Mouse (Mus musculus): ENCODE results near the gene Nck1. TPM values are rescaled to one million over a fixed set of nuclear protein-coding genes. Genes with fewer than 3 reads are reported as not detected.

Nck1 gene
- total RNA-seq, 2 experiments from 2014 or later, result 37.0 to 45.2 TPM

DNA sequence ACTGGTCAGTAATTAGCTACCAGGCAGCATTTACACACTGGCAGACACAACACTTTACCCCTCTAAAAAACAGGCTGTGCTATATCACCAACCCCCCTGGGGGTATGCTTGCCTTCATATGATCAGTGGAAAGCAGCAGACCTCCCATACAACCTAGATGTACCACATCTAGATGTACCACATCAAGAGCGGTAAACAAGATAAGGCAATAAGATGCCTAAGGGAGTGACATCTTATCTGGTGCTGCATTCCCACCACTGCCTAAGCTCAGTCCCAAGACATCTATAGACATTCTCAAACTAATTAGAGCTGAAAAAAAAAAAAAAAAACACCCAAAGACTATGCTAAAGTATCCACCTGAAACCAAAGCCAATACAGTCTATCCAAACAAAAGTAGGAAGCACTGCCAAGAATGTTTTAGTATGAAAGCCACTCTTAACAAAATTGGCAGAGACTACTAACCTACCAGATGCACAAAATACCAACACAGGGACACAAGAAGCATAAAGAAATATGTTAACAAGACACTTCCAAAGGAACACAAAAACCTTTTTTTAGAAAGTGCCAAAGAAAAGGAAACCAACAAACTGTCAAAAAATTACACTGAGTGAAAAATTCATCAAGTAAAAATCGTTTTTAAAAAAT is 10.2 kb downstream of the Nck1 start:
- no peak for DNase-seq

DNA sequence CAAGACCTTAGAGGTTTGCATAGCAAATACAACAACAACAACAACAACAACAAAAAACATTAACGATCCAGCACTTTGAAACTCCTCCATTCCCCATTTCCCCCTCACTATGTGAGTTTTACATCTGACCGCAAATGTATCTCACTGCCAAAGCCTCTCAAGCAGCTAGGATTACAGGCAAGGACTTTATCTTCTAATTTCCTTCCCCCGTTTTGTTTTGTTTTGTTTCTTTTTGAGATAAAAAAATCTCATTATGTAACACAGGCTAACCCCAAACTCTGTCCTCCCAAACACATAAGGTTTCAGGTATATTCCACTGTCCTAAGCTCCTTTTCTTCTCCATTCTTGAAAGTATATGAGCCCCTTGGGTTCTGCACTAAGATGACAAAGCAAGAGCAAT is 11.2 kb downstream of the Nck1 start:
- no peak for DNase-seq

DNA sequence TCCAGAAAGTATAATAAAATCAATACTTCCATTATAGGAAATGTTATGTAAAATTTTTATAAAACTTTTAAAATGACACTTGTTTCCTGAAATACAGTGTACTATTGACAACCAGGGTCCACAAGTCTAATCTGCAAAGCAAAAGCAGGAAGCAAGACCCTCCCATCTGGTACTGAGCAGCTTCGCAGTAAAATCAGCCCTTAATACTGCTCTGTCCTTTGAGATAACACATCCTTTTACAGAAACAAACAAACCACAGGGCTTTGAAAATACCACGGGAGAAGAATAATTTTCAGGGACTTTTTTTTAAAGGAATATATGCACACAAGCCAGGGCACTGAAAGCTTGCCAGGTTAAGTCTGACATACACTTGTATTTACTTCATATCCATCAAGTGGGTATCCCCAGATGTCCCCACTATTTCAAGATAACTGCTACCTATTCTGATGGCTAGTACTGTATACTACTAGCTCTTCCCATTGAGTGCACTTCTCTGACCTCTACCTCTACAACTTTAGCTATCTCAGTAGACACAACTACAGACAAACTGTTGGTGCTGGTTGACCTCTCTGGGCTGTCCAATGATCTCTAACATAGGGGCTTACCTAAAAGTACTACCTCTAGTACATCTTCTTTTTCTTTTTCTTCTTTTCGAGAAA is 13.0 kb downstream of the Nck1 start:
- DNase-seq, result no peak

DNA sequence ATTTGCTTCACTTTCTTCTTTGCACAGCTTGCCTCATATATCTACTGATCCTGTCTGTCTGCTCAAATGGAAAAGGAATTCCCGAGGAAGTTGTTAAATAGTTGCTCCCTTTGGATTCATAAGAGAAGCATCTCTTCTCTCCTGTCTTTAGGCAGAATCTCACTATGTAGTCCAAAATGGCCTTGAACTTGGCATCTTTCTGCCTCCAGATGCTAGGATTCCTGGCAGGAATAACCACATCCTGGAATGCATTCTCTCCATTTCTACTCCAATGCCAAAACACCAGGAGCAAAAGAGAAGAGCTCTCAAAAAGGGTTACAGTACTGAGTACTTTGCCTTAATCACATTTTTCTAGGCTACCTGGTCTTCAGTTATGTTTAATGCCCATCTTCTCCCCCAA is 14.6 kb downstream of the Nck1 start:
- DNase-seq, result no peak

DNA sequence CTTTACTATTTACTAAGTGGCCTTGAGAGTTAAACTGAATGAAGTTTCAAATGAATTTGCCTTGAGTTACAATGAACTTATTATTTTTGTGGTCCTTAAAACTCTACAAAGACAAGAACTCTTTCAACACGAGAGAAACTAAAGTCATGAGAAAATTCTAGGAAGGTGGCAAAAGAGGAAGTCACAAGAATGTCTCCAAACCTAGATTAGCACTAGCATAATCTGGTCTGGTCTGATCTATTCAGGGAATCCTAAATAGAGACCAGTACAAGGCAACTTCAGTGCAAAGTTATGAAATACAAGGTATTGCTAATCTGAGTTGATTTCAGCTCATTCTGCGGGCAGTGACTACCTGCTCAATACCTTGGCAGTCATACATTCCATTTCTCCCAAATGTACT is 20.7 kb downstream of the Nck1 start:
- DNase-seq, result no peak

DNA sequence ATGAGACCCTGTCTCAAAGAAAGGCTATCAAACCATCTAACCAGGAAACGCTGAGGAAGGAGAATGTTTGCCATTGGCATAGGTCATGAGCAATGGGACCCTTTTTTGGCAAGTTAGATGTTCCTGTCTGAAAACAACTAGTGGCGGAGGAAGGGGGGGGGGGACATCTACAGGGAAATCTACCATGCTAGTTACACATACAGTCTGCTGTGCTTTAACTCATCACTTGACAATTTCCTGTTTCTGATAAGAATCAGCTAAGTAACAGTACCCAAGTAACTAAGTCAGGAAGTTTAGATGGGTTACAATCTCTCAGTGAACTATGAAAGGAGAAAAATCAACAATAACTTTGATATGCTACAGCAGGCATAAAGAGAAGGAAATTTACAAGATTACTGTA is 23.9 kb downstream of the Nck1 start:
- no peak for DNase-seq

DNA sequence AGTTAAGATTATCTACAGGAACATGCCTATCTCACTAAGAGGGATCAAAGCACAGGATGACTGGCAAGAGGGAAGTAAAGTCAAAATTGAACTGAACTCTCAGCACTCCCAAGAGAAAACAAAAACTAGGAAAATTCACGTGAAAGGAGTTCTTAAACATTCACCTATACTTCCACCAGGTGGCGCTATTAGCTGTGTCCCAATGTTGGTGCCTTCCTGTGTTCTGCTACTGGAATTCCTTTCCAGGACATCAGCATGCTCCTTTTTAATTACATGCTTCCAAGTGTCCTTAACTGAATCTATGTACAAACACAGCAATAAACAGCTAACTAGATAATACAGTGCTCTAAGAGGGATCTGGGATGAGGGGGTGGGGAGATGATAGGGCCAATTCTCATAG is 25.3 kb downstream of the Nck1 start:
- DNase-seq, result peak; percentile 66 to 81

DNA sequence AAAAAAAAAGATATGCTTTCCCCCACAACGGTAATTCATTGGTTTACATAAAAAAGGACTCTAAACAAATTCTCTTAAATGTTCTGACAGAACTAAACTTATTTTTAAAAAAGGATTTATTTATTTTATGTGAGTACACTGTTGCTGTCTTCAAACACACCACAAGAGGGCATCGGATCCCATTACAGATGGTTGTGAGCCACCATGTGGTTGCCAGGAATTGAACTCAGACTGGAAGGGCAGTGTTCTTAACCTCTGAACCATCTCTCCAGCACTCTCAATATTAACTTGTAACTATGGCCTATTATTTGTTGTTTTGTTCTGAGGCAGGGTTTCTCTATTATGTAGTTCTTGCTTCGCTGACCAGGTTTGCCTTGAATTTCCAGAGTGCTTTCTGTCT is 25.9 kb downstream of the Nck1 start:
- DNase-seq, result no peak

DNA sequence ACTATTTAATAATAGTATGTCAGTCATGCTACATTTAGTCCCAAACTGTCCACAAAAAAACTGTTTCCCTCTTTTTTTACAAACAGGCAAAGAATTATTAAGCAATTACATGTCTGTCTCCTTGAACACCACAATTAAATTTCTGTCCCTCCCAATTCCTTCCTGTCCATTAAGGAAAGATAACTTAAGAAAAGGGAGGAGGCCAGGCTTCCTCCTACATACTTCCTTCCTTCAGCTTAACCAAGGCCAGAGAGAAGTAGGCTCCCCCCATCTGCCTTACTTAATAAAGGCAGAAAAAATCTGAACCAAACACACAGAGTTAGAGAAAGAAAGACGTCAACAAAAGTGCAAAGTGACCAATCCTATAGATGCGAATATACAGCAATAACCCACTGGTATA is 38.4 kb downstream of the Nck1 start:
- DNase-seq, result peak in 1 of 2 experiments; percentile 69

DNA sequence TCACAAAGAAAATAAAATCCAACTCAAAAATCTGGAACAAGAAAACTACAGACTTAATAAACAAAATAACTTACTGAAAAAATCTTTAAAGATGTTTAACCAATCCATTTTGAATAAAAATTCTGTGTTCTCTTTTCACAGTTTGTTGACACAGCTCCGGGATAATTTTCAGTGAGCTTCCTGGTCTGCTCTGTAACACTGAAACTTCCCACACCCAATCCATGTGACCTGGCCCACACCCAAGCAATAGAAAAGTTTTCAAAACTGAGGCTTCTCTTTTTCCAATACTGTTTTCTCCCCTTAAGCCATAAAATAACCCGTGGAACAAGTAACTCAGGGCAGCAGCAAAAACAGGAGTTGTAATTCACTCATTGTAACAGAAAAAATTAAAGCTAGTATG is 39.3 kb downstream of the Nck1 start:
- DNase-seq, result peak; percentile 86 to 89

DNA sequence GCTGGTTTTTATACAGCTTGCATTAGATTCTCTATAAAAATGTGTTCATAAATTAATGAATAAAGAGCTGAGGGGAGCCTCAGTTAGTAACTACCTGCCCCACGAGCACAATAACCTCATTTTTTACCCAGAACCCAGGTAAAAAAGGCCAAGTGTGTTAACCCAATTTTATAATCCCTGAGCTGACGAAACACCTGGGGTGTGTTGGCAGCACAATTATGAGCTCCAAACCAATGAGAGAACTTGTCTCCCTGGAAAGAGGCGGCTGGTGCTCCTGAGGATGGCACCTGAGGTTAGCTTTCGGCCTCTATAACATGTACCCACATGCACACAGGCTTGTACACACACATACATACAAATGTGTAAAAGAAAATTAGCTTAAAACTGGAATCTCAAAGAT is 40.4 kb downstream of the Nck1 start:
- DNase-seq, result no peak

DNA sequence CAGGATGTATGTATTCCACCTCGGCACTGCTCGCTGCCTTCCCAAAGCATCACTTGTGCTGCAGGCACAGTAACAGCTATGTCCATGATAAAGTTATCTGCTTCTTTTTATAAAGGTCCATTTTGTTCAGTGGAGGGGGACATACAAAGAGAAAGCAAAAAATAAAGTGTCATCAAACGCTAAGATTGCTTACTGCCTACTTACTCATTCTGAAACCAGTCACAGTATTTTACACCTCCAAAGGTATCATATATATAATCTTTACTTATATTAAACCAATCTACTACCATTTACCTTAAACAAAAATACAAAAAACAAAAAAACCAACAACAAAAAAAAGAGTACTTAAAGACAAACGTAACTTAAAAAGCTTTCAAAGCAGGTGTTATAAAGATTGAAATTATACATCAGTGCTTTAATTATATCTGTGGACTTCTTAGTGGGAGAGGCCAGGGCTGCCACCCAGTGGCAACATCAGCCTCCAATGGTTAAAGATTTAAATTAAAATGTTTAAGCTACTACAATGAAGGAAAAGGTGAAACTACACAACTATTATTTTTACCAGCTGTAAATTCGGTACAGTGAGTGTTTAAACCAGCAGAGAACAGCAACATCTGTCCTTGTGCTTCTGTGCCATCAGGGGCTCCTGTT is 52.2 kb downstream of the Nck1 start:
- DNase-seq, result no peak

DNA sequence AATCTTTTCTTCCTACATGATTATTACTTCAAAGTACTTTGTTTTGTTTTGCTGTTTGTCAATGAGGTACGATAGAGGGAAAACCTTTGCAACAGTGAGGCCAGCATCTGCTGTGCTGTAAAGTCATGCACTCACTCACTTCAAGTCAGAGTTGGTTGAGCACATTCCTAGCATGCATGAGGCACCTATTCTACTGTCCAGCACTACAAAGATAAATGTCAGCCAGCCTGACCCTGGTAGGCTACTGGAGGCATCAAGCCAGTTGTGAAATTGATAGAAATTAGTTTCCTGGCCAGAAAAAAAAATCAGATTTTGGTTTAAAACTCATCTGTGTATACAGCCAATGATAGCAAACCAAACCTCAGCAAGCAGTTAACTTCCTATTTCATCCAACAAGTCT is 54.5 kb downstream of the Nck1 start:
- DNase-seq, result no peak

DNA sequence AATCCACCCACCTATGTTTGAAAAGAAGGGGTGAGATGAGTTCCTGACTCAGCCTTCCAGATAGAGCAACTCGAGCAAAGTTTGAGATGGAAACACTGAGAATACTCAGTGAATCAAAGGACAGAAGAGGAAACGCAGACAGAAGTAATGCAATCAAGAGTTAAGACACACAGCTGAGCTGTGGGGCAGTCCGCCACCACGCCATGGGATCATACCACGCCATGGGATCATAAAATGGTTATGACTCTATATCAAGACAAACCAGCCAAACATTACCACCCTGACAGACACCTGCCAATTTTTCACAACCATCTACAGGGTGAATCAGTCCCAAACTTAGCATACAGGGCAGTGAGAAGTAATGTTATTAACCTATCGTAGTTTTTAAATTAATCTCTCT is 57.0 kb downstream of the Nck1 start:
- DNase-seq, result no peak

DNA sequence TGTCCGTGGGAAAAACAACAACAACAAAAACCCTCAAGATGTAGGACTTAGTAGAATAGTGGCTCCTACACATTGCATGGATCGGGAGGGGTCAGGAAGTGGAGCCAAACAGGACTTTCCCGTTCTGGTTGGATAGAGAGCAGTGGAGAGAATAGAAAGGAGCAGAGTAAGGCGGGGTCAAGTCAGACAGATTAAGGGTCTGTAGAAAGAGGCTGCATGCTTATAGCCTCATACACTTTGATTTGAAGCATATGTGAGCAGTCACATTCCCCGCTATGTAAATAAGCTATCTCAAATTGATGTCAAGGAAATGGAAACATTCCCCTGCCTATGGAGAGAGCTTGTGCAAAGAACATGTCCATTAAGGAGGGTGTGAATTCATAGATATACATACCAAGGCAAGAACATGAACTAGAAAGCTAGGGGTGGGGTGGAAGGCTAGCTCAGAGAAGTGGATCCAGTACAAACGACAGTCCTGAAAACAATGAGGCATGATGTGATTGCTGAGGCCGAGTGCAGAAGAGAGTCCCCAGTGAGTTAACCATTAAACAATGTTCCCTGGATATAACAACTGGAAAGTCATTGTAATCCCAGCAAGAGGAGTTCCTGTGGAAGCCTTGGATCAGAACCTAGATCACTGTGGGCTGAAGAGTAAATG is 57.7 kb downstream of the Nck1 start:
- peak in 1 of 2 experiments; percentile 32 for DNase-seq

DNA sequence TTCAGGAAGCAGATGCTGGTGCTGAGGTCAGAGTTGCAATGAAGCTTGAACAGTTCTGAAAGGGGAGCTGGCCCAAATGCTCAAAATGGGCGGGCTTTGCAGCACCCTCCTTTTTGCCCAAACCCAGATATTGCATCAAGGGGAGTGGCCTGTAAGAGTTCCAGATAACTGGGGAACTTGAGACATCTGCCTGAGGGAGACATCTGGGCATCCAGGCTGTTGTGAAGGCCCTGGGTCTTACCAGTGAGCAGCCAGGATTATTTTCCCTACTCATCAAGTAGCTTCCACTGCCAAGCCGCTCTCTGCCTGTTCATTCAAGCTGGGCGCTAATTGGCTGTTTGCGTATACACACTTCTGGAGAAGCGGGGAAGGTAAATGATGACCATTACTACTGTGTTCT is 59.5 kb downstream of the Nck1 start, which contains the start of gene Il20rb:
Il20rb (minus strand) TSS at position 358 of the 400 bp plus-strand sequence.
- DNase-seq, result peak in 1 of 2 experiments; percentile 50

DNA sequence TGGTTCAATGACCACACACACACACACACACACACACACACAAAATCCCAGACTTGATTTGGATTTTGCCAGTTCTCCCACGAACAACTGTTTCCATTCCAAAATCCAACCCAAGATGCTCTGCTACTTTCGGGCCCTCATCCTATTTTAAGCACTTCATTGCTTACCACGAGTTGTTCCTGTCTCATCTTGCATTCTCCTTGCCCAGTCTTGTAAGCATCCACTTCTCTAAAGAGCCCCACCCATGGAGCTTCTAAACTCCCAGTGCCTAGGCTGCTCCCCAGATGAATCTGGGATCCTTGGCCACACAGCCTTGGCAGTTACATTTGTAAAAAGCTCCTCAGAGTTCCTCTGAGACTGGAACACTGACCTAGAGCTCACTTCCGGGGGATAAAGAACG is 62.6 kb downstream of the Nck1 start:
- DNase-seq, result no peak

DNA sequence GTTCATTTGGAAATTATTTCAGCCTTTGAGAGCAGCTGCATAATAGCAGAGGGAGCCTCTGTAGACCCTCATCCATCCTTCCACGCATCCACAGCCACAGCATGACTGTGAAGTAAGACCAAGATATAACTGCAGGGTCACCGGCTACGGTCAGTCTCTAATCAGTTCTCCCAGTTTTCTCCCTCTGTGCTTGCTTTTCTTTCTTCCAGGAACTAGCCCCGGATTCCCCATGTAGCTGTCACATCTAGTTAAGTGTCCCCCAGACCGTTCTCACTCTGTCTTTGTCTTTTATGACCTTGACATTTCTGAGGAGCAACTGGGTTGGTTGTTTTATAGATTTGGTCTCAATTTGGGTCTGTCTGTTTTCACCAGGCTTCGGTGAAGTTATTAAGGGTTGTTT is 64.3 kb downstream of the Nck1 start:
- no peak for DNase-seq

DNA sequence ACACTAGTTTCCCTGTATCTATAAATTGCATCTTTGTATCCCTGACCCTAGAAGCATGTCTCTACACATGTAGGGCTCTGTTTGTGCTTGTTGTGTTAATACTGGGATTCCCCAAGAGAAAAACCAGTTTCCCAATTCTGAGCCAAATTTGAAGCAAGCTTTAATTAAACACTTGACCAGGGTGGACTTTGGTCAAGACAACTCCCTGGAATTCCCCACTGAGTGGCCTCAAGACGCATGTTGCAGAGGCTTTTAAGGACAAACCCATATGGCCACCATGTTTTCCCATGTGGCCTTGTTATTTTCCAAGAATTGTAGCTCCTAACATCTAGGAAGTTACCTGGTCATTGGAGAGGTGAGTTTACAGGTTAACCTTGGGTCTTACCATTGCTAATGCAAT is 71.9 kb downstream of the Nck1 start:
- DNase-seq, result no peak

DNA sequence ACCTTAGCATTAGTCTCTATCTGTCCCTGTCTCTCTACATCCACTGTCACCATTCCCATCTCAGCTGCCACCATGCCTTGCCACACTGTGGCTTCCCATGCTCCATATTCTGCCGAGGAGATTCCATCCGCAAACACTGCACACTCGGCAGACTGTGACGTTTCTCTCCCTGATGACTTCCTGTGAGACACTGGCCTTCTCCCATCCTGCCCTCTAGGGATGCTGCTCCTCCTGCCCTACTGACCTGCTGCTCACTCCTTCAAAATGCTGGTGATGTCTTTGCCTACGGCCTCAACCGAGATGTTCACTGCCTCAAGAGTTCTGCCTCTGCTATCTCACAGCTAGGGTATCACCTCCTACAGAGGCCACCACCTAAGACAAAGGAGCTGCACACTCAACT is 72.6 kb downstream of the Nck1 start:
- no peak for DNase-seq

DNA sequence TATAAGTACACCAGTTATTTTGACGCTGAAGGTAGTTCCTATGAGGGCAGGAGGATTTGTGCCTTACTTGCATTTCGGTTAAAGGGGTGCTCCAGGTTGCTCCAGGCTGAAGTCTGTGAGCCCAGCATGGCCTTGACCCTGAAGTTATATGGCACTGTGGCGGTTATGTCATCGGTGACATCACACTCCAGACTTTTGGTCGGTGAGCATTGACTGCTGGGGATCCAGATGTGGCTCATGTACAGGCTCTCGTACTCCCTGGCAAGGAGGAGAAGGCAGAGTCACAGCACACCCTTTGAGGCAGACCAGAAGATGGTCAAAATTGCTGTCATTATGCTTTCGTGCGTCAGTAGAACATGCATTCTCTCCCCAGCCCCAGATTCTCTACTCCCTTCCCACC is 73.0 kb downstream of the Nck1 start:
- no peak for DNase-seq

DNA sequence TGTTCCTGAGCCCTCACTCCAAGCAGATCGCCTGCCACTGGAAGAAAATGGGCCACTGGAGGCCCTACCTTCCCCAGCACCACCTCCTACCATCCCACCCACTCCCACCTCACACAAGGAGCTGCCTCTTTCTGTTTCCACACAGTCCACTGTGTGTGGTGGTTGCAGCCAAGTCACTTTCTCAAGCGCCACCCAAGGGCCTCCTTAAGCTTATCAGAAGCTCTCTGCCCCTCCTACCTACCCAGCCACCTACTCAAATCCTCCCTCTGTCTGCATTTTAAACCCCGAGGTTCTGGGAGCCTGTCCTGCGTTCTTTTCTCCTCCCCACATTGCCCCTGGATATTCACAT is 74.4 kb downstream of the Nck1 start:
- DNase-seq, result no peak

DNA sequence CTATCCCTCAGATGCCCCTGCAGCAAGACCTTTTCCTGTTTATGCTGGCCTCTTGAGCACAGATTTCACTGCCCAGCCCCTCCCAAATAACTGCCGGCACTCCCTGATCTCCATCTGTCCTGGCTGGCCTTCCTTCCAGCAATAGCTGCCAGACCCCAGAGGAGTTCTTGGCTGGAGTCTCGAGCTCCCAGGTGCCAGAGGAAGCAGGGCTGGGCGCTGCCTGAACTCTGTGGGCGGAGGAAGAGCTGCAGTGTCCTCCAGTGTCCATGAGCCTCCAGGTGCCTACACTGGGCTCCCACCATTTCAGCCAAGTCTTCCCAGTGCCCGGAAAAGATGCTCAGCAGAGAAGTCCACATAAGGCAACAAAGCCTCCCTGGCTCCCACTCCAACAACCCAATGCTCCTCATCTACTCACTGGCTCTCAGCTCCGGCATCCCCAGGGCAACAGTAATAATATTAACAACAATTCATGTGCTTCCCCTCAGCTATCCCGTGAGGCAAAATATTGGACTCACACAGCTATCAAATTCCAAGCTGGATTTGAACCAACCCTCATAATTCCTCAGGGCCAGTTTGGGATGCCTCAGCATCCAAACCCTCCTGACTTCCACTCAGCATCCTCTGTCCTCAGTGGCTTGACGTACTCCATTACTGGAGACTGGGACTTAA is 74.9 kb downstream of the Nck1 start:
- DNase-seq, result peak; percentile 85 to 95

All from heart, adult 18-20 months (tissue).